Mouse (Mus musculus): ENCODE results near the gene Eno2. TPM values are rescaled to one million over a fixed set of nuclear protein-coding genes. Genes with fewer than 3 reads are reported as not detected.

Eno2 gene
- polyA plus RNA-seq, 1 experiment from 2014 or later, result 6.0 TPM

DNA sequence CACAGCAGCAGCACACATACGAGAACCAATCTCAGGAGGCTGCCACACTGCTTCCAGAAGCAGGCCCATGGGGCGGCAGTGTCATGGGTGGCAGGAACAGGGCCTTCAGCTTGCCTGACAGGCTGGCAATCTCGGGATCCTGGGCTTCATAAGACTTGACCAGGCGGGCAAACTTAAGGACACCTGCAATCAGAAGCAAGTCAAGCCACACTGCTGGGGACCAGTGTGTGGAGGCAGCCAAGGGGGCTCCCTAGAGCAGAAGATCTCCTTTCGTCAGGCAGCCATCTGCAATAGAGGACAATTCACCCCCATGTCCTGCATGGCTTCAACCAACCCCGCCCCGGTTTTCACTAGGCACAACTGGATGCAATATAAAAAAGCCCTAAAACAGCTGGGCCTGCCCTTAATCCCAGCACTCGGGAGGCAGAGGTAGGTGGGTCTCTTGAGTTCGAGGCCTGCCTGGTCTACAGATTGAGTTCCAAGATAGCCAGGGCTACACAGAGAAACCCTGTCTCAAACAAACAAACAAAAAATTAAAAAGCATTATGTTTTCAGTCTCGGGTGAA lies 30.2 kb downstream of the Eno2 start:
- peak overlapping the region; percentile 29 for H3K9ac ChIP-seq
- ATAC-seq (ENCODE audit: insufficient number of reproducible peaks, low FRiP score), result no peak
- H3K27ac ChIP-seq (ENCODE audit: poor library complexity, severe bottlenecking), result 0 out of 2 replicates have a peak overlapping the region, but pooled peaks have one; percentile 98
- H3K27me3 ChIP-seq (replicated peaks), result no peaks in the 10 kb centered on the region
- no peak overlapping the region for H3K4me3 ChIP-seq
- no peaks in the 10 kb centered on the region for H3K9me3 ChIP-seq (replicated peaks)
- 83% methylated on average over 10 of the region's 10 CpGs for WGBS
- peaks cover 25% of the 10 kb centered on the region for H3K36me3 ChIP-seq
- peaks cover 27% of the 10 kb centered on the region for H3K4me1 ChIP-seq (replicated peaks)
- H3K4me2 ChIP-seq, result peak overlapping the region; percentile 11; the same call in 1 of the 2 replicates

DNA sequence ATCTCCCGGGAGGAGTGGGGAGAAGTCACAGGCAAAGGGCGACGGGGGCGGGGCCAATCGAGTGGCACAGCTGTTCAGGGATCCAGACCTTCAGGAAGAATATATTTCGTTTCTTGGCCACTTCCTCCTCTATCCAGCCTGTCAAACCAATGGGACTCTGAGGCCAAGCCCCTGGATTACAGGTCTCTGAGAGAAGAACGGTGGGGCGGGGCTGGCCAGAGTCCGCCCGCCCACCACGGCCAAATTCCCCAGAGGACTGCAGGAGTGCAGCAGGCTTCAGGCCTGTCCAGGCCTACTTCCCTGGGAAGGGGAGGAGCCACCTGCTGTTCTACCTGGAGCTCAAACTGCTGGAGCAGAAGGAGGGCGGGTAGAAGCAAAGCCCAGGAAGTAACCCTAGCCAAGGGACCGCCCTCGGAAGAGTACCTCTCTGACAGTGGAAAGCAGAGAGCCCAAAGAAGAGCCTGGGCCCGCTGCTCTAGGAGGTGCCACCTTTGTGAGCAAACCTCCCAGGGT lies 30.9 kb downstream of the Eno2 start, which contains the start of gene Ptpn6:
Gene Ptpn6, minus strand, starts transcription at position 204 of the 513 bp plus-strand sequence.
- H3K9ac ChIP-seq, result peak within 1 kb of the TSS; percentile 29
- 26% methylated on average over 15 of the region's 15 CpGs for WGBS
- no peak within 1 kb of the TSS for H3K4me3 ChIP-seq

DNA sequence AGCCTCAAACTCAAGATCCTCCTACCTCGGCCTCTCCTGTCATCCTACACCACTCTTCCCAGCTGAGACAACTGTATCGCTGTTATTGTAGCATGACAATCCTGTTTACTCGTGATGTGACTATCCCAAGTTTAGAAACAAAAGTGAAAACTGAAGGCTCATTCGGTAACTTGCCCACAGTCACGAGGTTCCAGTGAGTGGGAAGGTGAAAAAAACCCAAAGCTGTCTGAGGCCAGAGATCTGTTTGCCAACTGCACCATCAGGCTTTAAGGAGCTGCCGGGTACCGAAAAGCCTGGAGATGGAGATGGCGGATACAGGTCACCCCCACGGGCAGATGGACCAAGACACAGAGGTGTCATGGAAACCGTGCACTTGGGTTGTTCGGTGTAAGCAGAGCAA lies 32.4 kb downstream of the Eno2 start:
- H3K27me3 ChIP-seq (replicated peaks), result no peaks in the 10 kb centered on the region

More for the DNA sequence above, 30.9 kb downstream of the Eno2 start, which contains the start of gene Ptpn6:
- no peaks in the 10 kb centered on the region for H3K27me3 ChIP-seq (replicated peaks)
- H3K27ac ChIP-seq (ENCODE audit: poor library complexity, severe bottlenecking), result 0 out of 2 replicates have a peak within 1 kb of the TSS, but pooled peaks have one; percentile 98
- ATAC-seq (ENCODE audit: insufficient number of reproducible peaks, low FRiP score), result no peak
- peaks cover 17% of the 10 kb centered on the region for H3K36me3 ChIP-seq
- H3K9me3 ChIP-seq (replicated peaks), result no peaks in the 10 kb centered on the region
- peak within 1 kb of the TSS; percentile 11 for H3K4me2 ChIP-seq
- H3K4me1 ChIP-seq (replicated peaks), result peaks cover 27% of the 10 kb centered on the region

DNA sequence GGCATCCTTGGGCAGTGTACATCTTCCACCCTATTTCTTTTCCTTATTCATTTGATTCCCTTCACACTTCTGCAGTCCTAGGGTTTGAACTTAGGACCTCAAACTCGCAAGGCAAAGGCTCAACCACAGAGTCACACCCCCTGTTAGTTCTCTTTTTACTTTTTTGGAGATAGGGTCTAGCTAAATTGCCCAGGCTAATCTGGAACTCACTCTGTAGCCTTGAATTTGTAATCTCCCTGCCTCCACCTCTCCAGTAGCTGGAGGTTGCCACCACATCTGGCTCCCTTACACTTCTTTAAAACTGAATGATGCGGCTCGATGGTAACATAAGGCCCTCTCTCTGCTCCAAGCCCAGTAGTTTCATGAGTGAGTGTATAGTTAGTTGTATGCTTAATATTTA lies 35.1 kb downstream of the Eno2 start:
- Histone ChIP-seq H3K9me3 (replicated peaks) (no peaks in the 10 kb centered on the region), H3K27me3 (replicated peaks) (no peaks in the 10 kb centered on the region), H3K4me2 (no peak overlapping the region), H3K9ac (no peak overlapping the region), H3K4me3 (no peak overlapping the region), H3K4me1 (replicated peaks) (peaks cover 14% of the 10 kb centered on the region), H3K27ac (ENCODE audit: poor library complexity, severe bottlenecking) (no peak overlapping the region), H3K36me3 (peaks cover 7% of the 10 kb centered on the region)
- no peak for ATAC-seq (ENCODE audit: insufficient number of reproducible peaks, low FRiP score)
- 87% methylated on average over 3 of the region's 3 CpGs for WGBS

More for the DNA sequence above, 32.4 kb downstream of the Eno2 start:
- ATAC-seq (ENCODE audit: insufficient number of reproducible peaks, low FRiP score), result no peak
- Histone ChIP-seq H3K4me1 (replicated peaks) (peaks cover 26% of the 10 kb centered on the region), H3K4me3 (no peak overlapping the region), H3K36me3 (peaks cover 7% of the 10 kb centered on the region), H3K27ac (ENCODE audit: poor library complexity, severe bottlenecking) (no peak overlapping the region), H3K9ac (no peak overlapping the region), H3K9me3 (replicated peaks) (no peaks in the 10 kb centered on the region), H3K4me2 (no peak overlapping the region)
- WGBS, result 88% methylated on average over 11 of the region's 11 CpGs

DNA sequence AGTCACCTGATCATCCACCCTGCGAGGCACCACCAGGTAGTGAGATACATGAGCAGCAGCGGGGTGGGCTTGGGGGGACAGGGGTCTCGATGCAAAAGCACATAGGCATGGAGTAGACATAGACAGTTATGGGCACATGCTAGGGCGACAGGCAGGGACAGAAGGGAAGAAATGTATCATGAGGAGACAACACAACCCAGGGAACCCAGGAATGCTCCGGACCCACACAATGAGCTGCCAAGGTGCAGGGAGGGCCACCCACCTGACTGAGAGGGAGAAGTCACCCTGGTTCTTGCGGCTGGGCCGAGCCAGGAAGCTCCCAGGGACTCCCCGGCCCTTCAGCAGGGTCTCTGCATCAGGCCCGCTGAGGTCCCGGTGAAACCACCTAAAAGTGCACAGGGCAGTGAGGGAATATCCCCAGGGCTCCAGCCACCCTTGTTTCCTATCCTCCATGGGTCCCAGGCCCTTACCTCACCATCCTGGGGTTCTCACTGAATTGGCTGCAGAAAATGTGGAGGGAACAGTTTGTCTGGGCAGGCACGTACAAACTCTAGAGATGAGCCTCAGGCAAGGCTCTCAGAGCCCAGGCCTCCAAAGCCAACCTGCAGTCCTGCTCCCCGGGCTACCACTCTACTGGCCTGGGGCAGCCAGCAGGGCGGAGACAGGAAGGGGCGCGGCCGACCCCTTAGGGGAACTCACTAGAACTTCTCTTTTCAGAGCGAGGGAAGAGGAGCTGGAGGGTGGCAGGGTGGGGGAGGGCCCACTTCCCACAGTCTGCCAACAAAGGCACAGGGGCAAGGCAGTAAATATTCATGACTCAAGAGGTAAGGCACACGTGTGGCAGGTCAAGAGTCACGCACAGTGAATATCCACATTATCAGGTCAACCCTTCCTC lies 36.8 kb downstream of the Eno2 start:
- 0 out of 2 replicates have a peak overlapping the region, but pooled peaks have one; percentile 1 for H3K4me3 ChIP-seq
- H3K4me1 ChIP-seq (replicated peaks), result no peaks in the 10 kb centered on the region; the same call in 1 of the 2 replicates
- no peaks in the 10 kb centered on the region for H3K27me3 ChIP-seq (replicated peaks)
- H3K27ac ChIP-seq (ENCODE audit: poor library complexity, severe bottlenecking), result no peak overlapping the region
- H3K4me2 ChIP-seq, result no peak overlapping the region; the same call in 1 of the 2 replicates
- H3K9ac ChIP-seq, result 0 out of 2 replicates have a peak overlapping the region, but pooled peaks have one; percentile 16
- 60% methylated on average over 19 of the region's 19 CpGs for WGBS
- no peaks in the 10 kb centered on the region for H3K36me3 ChIP-seq
- no peaks in the 10 kb centered on the region for H3K9me3 ChIP-seq (replicated peaks)
- ATAC-seq (ENCODE audit: insufficient number of reproducible peaks, low FRiP score), result peak; percentile 52; the same call in 1 of the 2 replicates

DNA sequence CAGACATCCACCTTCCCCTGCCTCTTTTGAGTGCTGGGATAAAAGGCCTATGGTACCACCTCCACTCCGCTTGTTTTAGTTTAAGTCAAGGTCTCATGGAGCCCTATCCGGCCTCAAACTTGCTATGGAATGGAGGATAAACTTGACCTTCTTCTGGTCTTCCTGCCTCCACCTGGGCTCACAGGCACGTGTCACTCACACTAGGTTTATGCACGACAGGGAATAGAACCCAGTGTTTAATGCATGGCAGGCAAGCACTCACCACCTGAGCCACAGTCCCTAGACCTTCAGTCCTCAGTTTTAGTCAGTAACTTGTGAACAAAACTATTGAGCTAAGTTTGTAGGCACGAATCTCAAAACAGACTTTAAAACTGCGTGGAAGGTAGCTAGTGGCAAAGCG lies 38.4 kb downstream of the Eno2 start:
- no peaks in the 10 kb centered on the region for H3K36me3 ChIP-seq
- H3K4me2 ChIP-seq, result no peak overlapping the region
- H3K27ac ChIP-seq (ENCODE audit: poor library complexity, severe bottlenecking), result no peak overlapping the region
- WGBS, result 80% methylated on average over 7 of the region's 7 CpGs
- H3K4me3 ChIP-seq, result no peak overlapping the region
- no peaks in the 10 kb centered on the region for H3K27me3 ChIP-seq (replicated peaks)
- no peaks in the 10 kb centered on the region for H3K9me3 ChIP-seq (replicated peaks)
- ATAC-seq (ENCODE audit: insufficient number of reproducible peaks, low FRiP score), result no peak
- H3K9ac ChIP-seq, result no peak overlapping the region
- H3K4me1 ChIP-seq (replicated peaks), result no peaks in the 10 kb centered on the region; the same call in 1 of the 2 replicates

DNA sequence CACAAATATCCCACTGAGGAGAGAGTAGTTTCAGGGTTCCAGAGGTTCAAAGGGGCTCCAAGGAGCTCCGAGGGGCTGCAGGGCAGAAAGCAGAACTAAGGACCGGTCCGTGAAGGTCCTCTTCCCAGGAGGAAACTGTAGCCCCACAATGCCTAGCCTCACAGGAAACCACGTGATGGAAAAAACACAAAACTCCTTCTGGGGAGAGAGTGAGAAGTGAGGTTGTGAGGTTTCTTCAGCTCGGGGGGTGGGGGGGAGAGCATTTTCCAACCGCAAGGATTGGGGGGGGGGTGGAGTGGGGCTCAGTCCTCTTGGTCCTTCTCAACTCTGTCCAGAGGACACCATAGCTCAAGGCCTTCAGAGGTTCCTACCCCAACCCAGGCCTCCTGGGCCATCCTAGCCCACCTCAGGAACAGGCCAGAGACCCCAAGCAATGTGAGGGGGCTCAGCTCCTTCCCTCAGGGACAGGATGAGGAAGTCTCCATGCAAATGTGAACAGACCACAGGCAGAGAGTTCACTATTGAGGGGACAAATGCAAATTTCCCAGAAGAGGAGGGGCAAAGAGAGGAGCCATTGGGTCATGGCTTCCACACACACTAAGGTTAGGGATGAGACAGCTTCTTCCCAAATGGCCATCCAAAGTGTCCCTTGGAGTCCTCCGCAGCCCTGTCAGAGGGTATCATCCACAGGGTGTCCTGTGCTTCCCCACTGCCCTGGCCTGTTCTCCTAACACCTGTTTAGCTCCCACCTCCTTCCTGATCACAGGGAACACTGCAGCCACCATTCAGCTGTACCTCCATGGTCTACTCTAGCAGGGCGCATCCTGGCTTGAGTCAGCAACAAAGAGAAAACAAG lies 39.4 kb downstream of the Eno2 start:
- Histone ChIP-seq H3K36me3 (no peaks in the 10 kb centered on the region), H3K9ac (no peak overlapping the region), H3K27ac (ENCODE audit: poor library complexity, severe bottlenecking) (no peak overlapping the region), H3K4me2 (no peak overlapping the region), H3K4me1 (replicated peaks) (no peaks in the 10 kb centered on the region; the same call in 1 of the 2 replicates), H3K9me3 (replicated peaks) (no peaks in the 10 kb centered on the region), H3K27me3 (replicated peaks) (no peaks in the 10 kb centered on the region), H3K4me3 (no peak overlapping the region)
- ATAC-seq (ENCODE audit: insufficient number of reproducible peaks, low FRiP score), result no peak
- WGBS, result 71% methylated on average over 8 of the region's 8 CpGs

DNA sequence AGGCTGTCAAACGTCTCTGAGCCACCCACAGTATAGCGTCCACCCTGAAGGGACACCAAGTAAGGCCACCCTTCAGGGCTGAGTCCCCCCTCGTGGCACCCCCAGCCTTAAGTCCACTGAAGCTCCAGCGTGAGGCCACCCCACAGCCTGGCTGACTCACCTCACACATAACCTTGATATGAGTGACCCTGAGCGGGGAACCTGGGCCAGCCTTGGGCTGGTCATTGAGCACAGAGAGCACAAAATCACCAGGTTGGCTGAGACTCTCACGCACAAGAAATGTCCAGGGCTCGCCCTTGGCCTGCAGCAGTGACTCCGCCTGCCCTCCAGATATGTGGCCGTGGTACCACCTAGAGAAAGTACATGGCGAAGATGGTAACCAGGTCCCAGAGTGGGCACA lies 40.9 kb downstream of the Eno2 start:
- Histone ChIP-seq H3K4me2 (no peak overlapping the region), H3K36me3 (no peaks in the 10 kb centered on the region), H3K27ac (ENCODE audit: poor library complexity, severe bottlenecking) (no peak overlapping the region), H3K9ac (no peak overlapping the region), H3K4me1 (replicated peaks) (no peaks in the 10 kb centered on the region; the same call in 1 of the 2 replicates), H3K27me3 (replicated peaks) (no peaks in the 10 kb centered on the region), H3K4me3 (no peak overlapping the region), H3K9me3 (replicated peaks) (no peaks in the 10 kb centered on the region)
- WGBS, result 82% methylated on average over 10 of the region's 10 CpGs
- no peak for ATAC-seq (ENCODE audit: insufficient number of reproducible peaks, low FRiP score)

DNA sequence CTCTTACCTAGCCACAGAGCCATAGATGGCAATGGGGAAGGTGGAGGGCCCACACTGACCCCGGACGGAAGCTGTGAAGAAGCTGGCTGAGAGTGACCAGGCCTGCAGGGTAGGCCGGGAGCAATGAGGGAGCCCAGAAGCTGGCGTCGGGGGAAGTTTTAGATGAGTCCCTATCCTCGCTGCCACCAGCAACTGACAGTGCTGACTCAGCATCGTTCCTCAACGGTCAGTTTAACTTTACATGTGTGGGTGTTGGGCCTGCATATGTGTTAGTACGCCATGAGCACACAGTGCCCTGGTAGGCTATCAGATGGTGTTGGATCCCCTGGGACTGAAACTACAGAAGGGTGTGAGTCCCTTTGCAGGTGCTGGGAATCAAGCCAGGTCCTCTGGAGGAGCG lies 45.0 kb downstream of the Eno2 start:
- H3K27ac ChIP-seq (ENCODE audit: poor library complexity, severe bottlenecking), result no peak overlapping the region
- H3K27me3 ChIP-seq (replicated peaks), result no peaks in the 10 kb centered on the region
- H3K4me3 ChIP-seq, result no peak overlapping the region
- no peak for ATAC-seq (ENCODE audit: insufficient number of reproducible peaks, low FRiP score)
- 82% methylated on average over 10 of the region's 10 CpGs for WGBS
- no peaks in the 10 kb centered on the region for H3K9me3 ChIP-seq (replicated peaks)
- H3K9ac ChIP-seq, result no peak overlapping the region
- H3K36me3 ChIP-seq, result no peaks in the 10 kb centered on the region
- no peak overlapping the region for H3K4me2 ChIP-seq
- peaks cover 4% of the 10 kb centered on the region for H3K4me1 ChIP-seq (replicated peaks)

DNA sequence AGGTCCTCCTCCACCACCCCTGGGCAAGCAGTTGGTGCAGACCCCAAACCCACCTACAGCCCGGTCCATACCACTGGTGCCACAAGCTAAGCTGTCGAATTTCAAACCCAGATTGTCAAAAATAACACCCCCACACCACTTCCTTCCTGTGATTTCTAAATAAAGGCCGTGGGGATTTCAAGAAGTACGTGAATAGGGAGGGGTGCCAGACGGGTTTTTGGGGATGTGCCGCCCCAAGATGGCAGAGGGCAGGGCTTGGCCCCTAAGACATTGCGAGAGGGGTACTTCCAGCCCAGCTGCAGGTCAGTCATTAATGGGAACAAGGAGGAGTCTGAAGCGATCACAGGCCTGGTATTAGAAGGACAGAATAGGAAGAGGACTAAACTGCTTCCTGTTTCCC lies 45.9 kb downstream of the Eno2 start:
- Histone ChIP-seq H3K4me1 (replicated peaks) (peaks cover 13% of the 10 kb centered on the region), H3K4me2 (no peak overlapping the region), H3K9me3 (replicated peaks) (no peaks in the 10 kb centered on the region), H3K9ac (no peak overlapping the region), H3K27ac (ENCODE audit: poor library complexity, severe bottlenecking) (no peak overlapping the region), H3K36me3 (no peaks in the 10 kb centered on the region), H3K27me3 (replicated peaks) (no peaks in the 10 kb centered on the region), H3K4me3 (no peak overlapping the region)
- ATAC-seq (ENCODE audit: insufficient number of reproducible peaks, low FRiP score), result no peak
- WGBS, result 72% methylated on average over 8 of the region's 8 CpGs
